Comparison of ENCODE assay signal across 17 mouse cellular contexts in the genomic region with DNA sequence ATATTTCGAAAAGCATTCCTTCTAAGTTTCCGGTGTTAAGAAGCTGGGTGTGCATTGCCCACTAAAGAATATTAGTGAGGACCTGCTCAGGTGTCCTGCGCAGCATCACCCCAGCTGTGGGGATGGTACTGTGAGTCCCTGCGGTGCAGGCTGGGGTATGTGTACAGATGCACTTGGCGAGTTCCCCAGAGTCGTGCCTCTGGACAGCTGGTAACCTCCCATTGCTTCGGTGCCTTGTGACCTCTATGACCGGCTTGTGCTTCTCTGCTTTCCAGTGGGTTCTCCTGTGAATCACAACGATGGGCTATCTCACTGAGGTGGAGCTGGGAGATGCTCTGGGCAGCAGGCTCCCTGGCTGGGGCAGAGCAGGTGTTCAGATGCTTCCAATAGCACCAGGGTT.
"Had no signal": no experiment of that assay in that cellular context is flagged by ENCODE, and none has a peak within 500 bp of the region (broad histone marks: within the 10 kb centered on the region; RNA-seq: fewer than 3 reads in every experiment).

No protein-coding gene starts in this region.

- H3K27ac ChIP-seq: lung, embryonic 15.5 days; macrophage; midbrain, embryonic 13.5 days; midbrain, embryonic 15.5 days; neural tube, embryonic 12.5 days; stomach, embryonic 15.5 days; stomach, postnatal 0 days had no signal

- DNase-seq: lung, adult 2 months; lung, postnatal 14 days; lung, postnatal 36 days; right cerebral cortex, postnatal 14 days; thymus, adult 2 months; thymus, postnatal 25 days; thymus, postnatal 4 days had no signal

- H3K27me3 ChIP-seq: lung, embryonic 15.5 days; midbrain, embryonic 13.5 days; midbrain, embryonic 15.5 days; neural tube, embryonic 12.5 days; stomach, embryonic 15.5 days had no signal

- H3K36me3 ChIP-seq: lung, embryonic 15.5 days; midbrain, embryonic 13.5 days; midbrain, embryonic 15.5 days; neural tube, embryonic 12.5 days; stomach, embryonic 15.5 days had no signal

- H3K4me2 ChIP-seq: lung, embryonic 15.5 days; midbrain, embryonic 11.5 days; midbrain, embryonic 13.5 days; midbrain, embryonic 15.5 days; neural tube, embryonic 12.5 days; stomach, embryonic 15.5 days had no signal

- H3K4me3 ChIP-seq: lung, embryonic 15.5 days; megakaryocyte, embryonic 14.5 days; midbrain, embryonic 13.5 days; midbrain, embryonic 15.5 days; neural tube, embryonic 12.5 days; stomach, embryonic 15.5 days had no signal

- ATAC-seq: lung, postnatal 0 days; midbrain, embryonic 13.5 days; midbrain, embryonic 15.5 days had no signal

- H3K9ac ChIP-seq: lung, embryonic 15.5 days; midbrain, embryonic 13.5 days; midbrain, embryonic 15.5 days; neural tube, embryonic 12.5 days; stomach, embryonic 15.5 days had no signal

- H3K9me3 ChIP-seq: lung, embryonic 15.5 days; megakaryocyte, embryonic 14.5 days; midbrain, embryonic 13.5 days; midbrain, embryonic 15.5 days; neural tube, embryonic 12.5 days; stomach, embryonic 15.5 days had no signal
